Mouse (Mus musculus) cerebellum, adult 18-20 months (tissue): ENCODE results near the gene Dyx1c1.

Experiments
- DNase-seq, 2 experiments: peaks; one replicate each; pipeline ENCODE4 v3.0.0; 2021

Gene Dyx1c1

DNA sequence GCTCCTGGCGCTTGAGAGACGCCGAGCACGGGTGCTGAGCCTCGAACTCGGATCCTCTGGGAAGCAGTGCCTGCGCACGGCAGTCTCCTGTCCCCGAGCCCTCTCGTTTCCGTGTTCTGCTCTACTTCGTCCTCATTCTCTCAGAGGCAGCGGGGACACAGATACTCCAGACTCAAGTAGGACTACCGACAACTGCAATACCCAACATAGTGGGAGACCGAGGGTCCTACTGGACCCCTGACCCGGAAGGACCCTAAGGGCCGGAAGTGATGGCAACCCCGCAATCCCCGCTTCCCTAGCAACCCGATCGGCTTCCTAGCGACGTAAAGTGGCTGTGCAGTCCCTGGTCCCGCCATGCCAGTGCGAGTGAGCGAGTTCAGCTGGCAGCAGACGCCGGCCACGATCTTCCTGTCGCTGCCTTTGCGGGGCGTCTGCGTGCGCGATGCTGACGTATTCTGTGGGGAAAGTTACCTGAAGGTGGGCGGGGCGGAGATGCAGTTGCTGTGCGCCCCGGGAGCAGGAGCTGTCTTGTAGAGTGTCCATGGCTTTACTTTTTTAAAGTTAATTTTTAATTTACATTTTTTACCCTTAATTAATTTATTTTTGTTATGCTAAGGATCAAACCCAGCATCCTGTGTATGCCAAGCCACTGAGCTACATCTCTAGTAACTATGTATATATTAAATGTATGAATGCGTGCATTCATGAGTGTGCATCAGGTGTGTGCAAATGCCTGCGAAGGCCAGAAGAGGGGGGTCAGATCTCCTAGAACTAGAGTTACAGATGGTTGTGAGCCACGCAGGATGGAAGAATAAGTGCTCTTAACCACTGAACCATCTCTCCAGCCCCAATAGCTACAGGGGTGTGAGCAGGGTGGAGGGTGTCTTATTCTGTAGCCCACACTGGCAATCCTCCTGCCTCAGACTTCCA lies at the start of gene Dyx1c1, which contains the start of gene Gm44503:
Dyx1c1 (plus strand) TSS at position 265 of the 930 bp plus-strand sequence.
Gm44503 (plus strand) TSS at position 332 of the 930 bp plus-strand sequence.
- peak; percentile 65 to 68 for DNase-seq

DNA sequence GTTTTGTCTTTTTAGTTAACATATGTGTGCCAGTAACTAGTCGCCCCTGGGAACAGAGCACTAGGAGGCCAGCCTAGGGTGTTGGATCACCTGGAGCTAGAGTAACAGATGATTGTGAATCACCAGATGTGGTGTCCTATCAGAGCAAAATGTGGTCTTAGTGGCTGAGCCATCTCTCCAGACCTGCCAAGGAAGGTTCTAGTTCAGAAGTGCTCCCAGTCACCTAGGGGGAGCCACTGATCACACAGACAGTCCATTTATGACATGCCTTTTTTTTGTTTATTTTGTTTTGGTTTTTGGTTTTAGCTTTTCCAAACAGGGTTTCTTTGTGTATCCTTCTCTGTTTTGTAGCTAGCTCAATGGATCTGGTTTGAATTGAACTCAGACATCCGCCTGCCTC lies 47.2 kb upstream of the Dyx1c1 start:
- no peak for DNase-seq

DNA sequence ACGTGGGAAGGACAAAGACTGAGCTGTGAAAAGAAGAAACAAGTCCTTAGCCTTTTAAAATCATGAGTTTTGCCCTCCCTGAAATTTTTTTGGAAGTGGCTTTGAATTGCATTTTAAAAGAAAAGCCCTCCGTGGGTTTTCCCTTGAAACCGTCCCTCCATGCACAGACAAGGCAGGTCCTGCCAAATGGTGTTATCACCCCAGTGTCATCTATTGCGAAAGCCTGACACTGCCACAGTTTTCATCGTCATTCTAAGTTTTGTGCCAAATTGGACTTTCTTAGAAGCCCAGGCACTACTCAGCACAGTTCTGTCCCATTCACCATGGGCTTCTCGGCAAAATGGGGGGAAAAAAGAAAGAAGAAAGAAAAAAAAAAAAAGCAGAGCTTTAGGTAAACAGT lies 45.0 kb upstream of the Dyx1c1 start:
- no peak for DNase-seq

DNA sequence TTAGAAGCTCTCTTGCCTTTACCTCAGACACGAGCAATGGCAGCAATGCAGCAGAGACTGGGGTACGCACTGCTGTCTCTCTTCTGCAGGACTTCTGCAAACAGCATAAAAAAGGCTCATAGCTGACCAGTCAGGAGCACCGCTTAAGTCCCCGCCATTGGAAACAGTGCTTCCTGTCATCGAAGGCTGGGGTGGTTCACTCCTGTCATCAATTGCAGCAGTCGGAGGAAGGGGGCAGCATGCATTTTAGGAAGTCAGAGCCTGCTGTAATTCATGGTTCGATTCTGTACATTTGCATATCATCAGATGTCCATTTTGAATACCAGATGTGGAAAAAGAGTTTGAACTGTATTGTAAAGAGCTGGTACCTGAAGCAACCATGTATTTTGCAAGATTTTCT lies 42.9 kb upstream of the Dyx1c1 start:
- DNase-seq: no peak

DNA sequence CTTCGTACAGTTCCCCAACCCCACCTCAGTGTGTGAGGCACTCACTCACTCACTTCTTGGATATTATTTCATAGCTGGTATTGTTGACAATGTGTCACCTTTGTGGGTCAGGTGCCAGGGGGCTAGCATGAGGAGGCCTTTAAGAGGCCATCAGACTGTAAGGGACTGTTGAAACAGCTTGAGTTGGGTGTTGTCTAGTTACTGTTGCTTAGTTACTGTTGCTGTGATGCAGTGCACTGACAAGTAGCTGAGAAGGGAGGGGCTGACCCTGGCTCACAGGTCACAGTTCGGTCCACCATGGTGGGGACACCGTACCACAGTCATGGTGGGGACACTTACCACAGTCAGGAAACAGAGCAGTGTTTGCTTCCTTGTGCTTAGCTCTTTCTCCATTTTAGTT lies 35.5 kb upstream of the Dyx1c1 start:
- DNase-seq: no peak

DNA sequence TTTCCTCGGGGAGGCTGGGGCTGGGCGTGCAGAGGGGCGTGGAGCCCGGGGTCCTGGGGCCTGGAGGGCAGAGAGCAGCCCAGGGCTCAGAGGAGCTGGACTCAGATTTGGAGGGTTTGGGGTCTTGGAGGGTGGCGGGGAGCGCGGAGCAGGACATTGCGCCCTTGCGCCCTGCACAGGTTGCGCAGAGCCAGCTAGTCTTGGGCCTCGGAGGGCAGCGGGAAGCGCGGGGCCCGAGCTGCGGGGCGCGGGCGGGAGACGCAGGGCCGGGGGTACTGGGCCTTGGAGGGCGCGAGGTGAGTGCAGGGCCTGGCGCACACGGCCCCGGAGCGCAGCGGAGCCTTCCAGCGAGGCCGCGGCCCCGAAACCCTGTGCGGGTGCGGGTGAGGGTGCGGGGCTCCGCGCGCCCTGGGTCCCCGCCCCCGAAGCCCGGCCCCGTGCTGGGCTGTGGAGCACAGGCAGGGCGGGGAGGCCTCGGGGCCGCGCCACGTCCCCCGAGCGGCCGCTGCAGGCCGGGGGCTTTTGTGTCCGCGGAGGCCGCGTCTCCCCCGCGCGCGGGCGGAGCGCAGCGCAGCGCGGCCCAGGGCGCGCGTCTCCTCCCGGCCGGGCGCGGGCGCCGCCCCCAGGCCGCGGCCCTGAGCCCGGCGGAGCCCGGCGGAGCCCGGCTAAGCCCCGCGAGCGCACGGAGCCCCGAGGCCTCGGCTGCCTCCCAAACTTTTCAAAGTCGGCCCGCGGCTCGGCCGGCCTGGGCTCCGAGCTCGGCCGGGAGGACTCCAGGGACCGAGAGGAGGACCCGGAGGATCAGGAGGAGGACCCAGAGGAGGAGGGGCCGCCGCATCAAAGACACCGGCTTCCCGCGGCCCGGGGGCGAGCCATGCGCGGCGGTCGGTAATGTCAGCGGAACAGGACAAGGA lies 33.3 kb upstream of the Dyx1c1 start, which contains the start of gene Pygo1:
Pygo1 (plus strand) TSS at position 625 of the 914 bp plus-strand sequence.
- DNase-seq: peak; percentile 31 to 54

DNA sequence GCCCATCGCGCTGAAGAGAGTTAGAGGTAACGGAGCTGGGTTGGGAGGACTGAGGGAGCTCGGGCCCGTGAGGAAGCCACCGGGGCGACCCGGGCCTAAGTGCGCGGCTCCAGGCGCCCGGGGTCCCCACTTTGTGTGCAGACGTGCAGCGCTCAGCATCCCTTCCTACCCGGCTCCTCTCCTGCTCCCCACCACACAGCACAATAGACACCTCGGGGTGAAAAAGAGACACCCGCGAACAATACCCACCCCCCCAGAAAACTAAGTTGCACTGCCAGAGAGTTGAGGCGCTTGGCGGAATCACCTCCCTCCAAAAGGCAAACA lies 32.7 kb upstream of the Dyx1c1 start:
- DNase-seq: no peak

DNA sequence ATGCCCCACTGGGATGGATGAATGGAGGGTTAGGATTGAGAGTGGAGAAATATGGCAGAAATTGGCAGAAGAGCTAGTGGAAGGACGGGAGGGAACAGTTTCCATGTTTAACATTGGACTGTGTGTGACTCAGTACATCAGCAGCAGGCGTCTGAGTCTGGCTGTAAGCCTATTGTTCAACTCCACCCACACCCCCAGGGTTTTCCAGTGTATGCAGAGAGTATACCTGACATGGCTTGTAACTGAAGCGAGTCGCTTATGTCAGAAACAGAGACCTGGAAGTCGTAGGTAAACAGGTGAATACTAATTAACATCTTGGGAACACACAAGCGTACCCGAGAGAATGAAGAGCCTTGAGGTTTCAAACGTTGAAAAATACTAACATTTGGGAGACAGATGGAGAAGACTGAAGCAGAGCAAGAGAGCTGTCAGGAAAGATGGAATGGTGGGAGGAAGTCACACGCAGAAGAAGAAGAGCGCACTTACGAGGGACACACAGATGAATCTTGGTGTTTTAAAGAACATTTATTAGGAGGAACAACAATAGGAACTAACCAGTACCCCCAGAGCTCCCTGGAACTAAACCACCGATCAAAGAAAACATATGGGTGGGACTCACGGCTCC lies 27.3 kb upstream of the Dyx1c1 start:
- DNase-seq: no peak

DNA sequence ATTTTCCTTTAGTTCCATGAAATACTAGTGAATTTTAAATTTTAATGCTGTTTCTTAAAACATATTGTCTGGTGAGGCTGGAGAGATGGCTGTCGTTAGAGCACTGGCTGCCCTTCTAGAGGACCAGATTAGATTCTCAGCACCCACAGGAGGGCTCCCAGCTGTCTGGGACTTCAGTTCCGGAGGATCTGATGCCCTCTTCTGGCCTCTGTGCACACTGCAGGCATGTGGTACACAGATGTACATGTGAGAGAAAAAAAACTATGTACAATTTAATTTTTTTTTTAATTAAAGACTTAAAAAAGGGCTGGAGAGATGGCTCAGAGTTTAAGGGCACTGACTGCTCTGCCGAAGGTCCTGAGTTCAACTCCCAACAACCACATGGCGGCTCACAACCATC lies 23.3 kb upstream of the Dyx1c1 start:
- no peak for DNase-seq

DNA sequence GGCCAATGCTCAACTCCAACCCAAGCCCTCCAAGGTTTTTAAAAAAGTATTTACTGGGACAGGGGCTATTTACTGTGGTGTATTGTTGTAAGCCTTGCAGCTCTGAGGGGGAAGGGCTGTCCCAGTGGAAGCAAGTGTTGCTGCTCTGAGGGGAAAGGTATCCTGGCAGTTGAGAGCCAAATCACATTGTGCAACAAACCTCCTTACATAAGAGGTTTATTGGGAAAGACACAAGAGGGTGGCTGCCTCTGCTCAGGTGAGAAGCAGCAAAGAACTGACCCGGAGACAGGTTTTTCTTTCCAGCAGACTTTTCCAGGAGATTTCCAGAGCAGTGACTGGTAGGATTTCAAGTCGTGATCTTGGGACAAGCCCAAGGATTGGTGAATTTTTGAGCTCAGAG lies 22.3 kb upstream of the Dyx1c1 start:
- no peak for DNase-seq

DNA sequence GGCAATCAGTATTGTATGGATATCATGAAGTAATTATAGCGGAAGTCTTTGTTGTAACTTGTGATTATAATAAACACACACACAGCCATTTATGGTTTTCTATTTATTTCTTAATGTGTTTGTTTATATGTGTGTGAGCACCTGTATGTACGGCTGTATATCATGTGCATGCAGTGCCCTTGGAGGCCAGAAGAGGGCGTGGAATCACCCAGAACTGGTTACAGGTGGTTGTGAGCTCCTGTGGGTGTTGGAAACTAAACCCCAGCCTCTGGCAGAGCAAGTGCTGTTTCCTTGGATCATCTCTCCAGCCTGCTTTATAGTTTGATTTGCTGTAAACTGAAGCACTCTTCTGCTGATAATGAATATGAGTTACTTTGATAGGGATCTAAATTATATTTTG lies 15.2 kb upstream of the Dyx1c1 start:
- no peak for DNase-seq

DNA sequence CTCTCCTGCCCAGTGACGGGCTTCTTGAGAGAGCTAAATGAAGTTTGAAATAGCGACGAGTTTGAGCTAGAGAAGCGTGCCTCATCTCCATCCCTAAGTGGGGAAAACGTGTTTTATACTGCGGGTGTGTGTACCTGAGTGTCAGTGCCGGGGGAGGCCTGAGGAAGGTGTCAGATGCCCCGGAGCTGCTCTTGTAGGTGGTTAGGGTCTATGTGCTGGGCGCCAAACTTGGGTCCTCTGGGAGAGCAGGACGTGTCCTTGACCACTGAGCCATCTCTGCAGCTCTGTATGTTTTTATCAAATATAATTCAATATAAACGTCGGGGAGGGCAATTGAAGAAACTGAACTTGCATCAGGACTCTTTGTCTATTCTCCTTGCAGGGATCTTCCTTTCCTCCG lies 14.3 kb upstream of the Dyx1c1 start:
- no peak for DNase-seq

DNA sequence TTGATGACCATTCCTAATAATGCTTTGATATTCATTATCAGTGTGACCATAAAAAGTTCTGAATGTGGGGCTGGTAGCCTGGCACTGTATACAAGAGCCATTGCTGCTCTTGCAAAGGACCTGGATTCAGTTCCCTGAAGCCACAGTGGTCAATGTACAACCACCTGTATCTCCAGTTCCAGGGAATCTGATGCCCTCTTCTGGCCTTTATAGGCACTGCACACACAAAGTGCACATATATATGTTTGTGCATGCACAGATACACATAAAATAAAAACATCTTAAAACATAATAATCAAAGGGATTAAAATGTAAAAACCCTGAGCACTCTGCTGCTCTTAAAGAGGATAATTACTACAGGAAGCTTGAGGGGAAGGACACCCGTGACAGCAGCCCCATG lies 11.6 kb upstream of the Dyx1c1 start:
- no peak for DNase-seq

DNA sequence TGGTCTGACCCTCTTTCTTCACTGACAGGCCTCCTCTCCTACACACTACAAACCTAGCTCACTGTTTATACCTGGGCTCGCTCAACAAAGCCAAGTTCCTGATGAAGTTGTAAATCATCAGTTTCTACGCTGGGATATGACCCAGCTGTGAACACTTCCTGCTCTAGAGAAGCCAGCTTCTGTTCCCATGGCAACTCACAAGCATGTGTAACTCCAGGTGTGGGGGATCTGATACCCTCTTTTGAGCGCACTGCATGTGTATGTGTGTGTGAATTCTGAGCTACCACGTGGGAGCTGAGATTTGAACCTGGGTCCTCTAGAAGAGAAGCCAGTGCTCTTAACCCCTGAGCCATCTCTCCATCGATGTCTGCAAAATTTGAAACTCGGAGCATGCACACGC lies 9.0 kb upstream of the Dyx1c1 start:
- no peak for DNase-seq

DNA sequence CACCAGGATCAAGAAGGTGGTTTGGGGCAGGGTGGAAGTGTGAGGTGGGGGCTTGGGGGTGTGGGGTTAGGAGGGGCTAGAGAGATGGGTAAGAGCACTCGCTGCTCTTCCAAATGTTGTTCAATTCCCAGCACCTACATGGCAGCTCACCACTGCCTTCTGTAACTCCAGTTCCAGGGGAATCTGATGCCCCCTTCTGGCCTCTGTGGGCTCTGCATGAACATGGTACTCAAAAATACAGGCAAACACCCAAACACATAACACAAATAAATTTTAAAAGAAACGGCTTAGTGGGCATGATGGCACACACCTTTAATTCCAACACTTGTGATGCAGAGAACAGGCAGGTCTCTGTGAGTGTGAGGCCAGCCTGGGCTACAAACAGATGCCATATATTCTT lies 3.8 kb upstream of the Dyx1c1 start:
- DNase-seq: no peak

DNA sequence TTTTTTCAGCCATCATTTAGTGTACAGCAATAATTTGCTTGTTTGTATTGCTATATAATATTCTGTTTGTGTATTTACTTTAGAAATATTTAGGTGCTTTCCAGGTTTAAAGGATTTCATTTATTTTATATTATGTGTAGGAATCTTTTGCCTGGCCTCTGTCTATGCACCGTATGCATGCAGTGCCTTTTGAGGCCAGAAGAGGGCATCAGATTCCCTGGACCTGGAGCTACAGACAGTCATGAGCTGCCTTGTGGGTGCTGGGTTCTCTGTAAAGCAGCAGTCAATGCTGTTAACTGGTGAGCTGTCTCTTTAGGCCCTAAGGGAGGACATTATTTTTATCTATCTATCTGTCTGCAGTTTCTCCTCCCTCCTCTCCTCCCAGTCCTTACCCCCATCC lies 3.0 kb upstream of the Dyx1c1 start:
- DNase-seq: peak; percentile 50 to 61

DNA sequence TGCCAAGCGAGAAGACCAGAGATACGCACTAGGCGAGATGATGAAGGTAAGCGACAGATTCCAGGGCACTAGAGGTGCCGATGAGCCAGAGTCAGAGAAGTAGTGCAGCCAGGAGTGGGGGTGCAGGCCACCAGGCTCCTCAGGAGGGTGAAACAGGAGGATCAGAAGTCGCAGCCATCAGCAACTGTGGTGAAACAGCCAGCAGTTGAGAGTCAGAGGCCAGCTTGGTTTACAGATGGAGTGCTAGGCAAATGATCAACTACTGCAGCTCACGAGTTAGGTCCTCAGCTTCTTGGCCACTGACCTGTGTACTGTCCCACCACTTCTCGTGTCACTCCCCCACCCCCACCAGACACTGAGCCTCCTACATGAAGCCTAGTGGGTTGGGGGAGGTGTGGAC lies 2.8 kb downstream of the Dyx1c1 start:
- DNase-seq: no peak

DNA sequence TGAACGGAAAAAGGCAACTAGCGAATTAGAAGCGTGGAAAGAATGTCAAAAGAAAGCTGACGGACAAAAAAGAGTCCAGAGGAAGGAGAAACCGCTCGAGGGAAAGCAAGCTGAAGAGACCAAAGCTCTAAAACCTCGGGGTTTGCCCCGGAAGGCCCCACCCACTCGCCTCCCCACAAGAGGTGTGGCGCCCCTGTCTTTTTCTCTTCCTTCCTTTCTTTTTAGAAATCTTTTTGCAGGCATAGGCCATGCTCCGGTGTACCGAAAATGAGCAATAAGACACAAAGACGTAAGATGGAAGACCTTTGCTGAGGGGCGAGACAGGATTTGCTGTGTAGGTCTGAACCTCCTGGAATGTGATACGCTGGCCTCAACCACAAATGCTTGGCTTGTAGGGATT lies 3.4 kb downstream of the Dyx1c1 start:
- DNase-seq: no peak

DNA sequence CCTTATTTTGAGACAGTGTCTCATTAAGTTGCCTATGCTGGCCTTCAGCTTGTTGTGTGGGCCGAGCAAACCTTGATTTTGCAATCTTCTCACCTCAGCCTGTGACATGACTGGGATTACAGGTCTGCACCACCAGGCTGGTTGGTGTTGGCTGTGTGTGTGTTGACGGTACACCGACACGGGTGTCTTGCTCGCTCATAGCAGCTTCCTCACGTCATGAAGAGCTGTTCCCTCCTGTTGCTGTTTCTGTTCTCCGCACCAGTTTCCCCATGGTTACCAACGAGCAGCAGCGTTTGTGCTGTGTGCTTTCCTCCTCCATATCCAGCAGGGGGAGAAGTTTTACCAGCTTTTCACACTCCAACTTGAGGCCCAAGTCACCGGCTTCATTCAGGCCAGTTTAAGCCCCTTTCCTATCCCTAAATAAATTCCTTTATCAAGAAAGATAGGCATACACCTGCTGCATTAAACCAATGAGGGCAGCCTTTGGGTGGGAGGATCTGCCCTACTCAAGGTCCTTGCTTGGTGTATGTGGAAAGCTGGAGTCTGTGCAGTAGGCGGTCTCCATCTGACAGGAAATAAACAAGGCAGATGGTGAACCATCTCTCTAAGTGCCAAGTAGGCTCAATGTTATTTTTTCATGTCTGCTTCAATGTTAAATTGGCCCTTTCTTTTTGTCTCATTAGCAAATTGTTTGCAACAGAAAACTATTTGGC lies 9.9 kb downstream of the Dyx1c1 start:
- peak; percentile 60 to 63 for DNase-seq

DNA sequence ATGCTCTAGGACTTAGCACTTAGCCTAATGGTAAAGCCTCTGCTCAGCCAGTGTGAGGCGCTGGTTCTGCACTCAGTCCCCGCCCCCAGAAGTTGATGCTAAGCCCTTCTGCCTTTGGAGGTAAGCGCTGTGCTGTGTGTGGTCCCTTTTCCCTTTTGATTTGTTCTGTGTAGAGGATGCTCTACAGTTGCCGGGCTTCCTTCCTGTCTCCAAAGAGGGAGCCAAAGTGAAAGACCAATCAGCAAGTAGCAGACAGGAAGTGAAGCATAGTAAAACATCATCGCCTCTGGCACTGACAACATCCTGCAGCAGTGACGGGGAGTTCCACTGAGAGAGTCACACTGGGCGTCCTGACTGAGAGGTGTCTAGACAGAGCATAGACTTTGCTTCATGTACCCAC lies 11.3 kb downstream of the Dyx1c1 start:
- no peak for DNase-seq

DNA sequence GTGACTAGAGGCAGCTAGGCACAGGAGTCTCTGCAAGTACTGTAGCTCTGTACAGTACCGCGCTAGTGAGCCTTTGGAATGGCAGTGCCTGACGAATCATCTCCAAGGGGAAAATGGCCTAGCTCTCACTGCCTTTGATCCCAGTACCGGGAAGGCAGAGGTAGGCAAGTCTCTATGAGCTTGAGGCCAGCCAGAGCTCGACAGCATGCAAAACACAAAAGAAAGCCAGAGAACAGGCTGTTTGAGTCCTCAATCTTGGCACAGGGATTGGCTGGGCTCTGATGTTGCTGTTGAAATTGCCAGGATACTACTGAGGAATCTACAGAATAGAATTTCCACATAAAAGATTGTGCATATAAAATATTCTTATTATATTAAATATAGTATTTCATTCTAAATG lies 13.8 kb downstream of the Dyx1c1 start:
- DNase-seq: no peak

DNA sequence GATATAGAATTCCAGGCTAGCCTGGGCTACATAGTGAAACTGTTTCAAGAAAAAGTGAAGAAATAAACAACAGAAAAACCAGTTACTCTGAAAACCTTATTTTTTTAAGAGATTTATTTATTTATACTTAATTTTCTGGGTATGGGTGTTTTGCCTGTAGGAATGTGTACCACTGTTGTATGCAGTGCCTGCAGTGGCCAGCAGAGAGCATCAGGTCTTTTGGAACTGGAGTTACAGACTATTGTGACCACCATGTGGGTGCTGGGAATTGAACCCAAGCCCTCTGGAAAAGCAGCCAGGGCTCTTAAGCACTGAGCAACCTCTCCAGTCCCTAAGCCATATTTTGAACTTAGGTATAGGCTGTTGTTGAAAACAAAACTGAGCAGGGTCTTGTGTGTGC lies 14.4 kb downstream of the Dyx1c1 start:
- DNase-seq: no peak

DNA sequence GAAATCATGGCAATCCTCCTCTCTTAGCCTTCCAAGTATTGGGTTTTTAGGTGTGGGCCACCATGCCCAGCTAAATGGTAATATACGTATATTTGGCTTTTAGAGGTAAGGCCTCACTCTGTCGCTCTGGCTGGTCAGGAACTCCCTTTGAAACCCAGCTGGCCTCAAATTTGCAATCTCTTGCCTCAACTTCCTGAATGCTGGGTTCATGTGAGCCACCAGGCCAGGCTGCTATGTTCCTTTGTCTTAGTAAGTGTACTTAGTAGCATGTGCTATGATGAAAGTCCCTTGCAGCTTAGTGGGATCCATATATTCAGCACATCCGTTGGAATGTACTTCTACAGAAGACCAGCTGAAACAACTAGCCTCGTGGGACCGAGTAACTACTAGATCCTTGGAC lies 16.1 kb downstream of the Dyx1c1 start:
- DNase-seq: no peak
